Mouse (Mus musculus): ENCODE measurements around the gene Psip1. TPM values are rescaled to one million over a fixed set of nuclear protein-coding genes. Genes with fewer than 3 reads are reported as not detected.
"Not testable (repeated sequence)": the region's sequence is repeated elsewhere in the genome, so short reads cannot be mapped to it uniquely, and the experiment has no call there.

Psip1 gene
- total RNA-seq, 2 experiments from 2014 or later = 217 to 246 TPM

DNA sequence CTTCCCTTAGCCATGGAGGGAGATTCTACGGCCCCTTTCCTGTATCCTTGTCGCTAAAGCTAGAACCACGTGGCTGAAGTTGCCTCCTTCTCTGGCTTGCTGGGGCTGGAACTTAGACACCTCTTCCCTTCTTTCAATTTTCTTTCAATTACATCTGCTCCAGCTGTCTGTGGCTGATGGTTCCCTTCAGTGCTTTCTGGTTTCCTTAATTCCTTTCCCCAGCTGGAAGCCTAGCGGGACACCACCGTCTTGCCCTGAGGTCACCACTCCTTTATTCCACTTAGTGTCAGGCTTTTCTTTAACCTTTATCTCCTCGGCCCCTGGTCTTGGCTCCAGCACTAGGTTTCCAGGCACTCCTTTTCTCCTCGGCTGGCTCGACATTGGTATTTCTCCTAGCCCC lies 24.8 kb upstream of the Psip1 start:
- ATAC-seq (replicated peaks; ENCODE audit: low FRiP score, poor library complexity, severe bottlenecking) = no peak

DNA sequence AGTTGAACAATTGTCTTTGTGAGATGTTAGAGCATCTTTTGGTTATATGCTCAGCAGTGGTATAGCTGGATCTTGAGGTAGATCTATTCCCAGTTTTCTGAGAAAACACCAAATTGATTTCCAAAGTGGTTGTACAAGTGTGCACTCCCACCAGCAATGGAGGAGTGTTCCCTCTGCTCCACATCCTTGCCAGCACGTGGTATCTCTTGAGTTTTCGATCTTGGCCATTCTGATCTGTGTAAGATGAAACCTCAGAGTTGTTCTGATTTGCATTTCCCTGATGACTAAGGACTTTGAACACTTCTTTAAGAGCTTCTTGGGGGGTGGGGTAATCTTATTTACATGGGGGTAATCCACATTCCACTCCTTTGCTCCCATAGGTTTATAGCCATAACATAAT lies 23.3 kb upstream of the Psip1 start:
- no peak for ATAC-seq (replicated peaks; ENCODE audit: low FRiP score, poor library complexity, severe bottlenecking)

DNA sequence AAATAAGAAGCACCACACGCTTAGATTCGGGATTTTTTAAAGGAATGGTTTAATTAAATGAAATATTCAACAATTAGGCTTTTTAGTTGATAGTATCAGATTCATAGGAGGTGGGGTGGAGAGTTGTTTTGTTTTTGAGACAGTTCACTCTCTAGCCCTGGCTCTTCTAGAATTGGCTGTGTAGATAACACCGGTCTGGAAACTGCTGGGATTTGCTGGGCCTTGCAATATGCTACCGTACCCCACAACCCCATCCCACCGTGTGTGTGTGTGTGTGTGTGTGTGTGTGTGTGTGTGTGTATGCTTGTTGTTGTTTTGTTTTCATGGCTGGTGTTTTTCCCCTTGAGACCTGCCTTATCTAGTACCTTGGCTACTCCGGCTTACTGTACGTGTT lies 14.8 kb upstream of the Psip1 start:
- no peak for ATAC-seq (replicated peaks; ENCODE audit: low FRiP score, poor library complexity, severe bottlenecking)

DNA sequence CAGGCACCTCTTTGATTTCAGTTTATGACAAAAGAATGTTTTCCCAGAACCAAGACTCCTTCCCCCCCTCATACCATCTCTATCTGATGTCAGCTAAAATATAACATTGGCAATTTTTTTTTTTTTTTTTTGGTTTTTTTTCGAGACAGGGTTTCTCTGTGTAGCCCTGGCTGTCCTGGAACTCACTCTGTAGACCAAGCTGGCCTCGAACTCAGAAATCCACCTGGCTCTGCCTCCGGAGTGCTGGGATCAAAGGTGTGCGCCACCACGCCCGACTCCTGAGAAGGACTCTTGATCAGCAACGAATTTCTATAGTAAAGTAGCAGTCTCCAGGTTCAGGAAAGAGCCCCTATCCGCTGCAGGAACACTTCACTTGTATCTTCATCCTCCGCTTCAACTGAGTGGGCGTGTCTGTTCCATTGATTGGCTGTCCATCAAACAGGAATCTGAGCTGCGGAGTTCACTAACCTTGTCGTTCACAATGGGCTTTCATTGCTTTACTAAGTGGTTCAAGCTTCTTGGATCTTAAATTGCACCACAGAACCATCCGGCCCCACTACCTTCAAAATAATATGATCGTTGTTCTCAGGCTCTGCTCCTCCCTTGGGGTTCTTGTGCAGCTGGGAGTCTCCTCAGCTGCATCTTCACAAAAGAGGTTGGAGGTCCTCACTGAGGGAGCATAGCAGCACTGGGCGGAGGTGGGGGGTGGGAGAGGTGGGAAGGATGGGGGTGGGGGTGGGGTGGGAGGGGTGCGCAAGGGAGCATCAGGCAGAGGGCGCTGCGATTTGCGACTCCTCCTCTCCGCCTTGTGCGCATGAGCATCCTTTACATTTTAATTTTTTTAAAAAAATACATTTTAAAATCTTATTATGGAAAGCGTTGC lies 14.1 kb upstream of the Psip1 start:
- no peak for ATAC-seq (replicated peaks; ENCODE audit: low FRiP score, poor library complexity, severe bottlenecking)

DNA sequence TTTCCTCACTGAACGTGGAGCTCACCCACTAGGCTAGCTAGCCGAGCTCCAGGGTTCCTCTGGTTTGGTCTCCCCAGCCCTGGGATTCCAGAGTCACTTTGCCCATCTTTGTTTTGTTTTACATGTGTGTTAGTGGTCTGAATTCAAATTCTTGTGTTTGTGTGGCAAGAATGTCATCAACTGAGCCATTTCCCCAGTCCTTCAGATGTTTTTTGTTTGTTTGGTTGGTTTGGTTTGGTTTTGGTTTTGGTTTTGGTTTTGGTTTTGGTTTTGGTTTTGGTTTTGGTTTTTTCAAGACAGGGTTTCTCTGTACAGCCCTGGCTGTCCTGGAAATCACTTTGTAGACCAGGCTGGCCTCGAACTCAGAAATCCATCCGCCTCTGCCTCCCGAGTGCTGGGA lies 10.8 kb upstream of the Psip1 start:
- ATAC-seq (replicated peaks; ENCODE audit: low FRiP score, poor library complexity, severe bottlenecking) = not testable (repeated sequence)

DNA sequence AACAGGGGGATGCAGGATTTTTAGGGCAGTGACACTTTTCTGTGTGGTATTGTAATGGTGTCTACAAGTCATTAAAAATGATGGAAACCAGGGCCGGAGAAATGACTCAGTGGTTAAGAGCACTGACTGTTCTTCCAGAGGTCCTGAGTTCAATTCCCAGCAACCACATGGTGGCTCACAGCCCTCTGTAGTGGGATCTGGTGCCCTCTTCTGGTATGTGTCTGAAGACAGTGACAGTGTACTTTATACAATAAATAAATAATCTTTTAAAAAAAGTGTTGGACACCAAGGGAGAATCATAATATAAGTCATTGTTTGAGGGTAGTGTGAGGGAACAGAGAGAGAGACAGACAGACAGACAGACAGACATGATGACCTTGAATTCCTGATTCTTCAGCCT lies 6.9 kb upstream of the Psip1 start:
- ATAC-seq (replicated peaks; ENCODE audit: low FRiP score, poor library complexity, severe bottlenecking) = no peak

DNA sequence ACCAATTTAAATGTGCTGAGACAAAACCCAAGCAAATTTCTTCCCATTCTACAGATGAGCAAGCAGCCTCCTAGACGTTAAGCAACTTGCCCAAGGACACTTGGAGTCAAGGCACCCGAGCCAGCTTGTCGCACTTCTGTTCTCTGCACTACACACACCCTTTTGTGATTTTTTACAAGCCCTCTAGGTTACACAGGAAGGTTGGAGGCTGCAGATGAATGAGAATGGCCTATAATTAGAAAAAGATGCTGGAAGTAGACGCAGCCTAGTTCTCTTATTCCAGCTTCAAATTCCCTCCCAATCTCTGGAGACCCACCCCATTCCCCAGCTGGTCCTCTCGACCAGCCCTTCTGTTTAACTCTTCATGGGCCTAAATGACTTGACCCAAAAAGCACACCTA lies 2.9 kb upstream of the Psip1 start:
- ATAC-seq (replicated peaks; ENCODE audit: low FRiP score, poor library complexity, severe bottlenecking) = no peak

DNA sequence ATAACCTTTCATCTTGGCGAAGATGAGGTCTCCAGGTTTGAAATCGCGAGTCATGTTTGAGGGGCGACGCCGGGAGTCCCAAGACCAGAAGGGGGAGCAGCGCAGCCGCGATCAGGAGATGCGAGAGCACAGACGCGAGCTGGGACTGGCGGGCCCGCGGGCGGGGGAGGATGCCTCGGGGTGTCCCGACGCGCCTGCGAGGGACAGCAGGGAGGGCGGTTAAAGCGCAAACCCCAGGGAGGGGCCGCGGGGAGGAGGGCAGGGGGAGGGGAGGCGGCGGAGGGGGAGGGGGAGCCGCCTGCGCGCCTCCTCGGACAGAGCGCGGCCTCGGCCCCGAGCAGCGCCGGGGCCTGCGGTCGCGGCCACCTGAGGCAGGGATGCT lies 533 bp downstream of the Psip1 start:
- peak; percentile 88 for ATAC-seq (replicated peaks; ENCODE audit: low FRiP score, poor library complexity, severe bottlenecking)

DNA sequence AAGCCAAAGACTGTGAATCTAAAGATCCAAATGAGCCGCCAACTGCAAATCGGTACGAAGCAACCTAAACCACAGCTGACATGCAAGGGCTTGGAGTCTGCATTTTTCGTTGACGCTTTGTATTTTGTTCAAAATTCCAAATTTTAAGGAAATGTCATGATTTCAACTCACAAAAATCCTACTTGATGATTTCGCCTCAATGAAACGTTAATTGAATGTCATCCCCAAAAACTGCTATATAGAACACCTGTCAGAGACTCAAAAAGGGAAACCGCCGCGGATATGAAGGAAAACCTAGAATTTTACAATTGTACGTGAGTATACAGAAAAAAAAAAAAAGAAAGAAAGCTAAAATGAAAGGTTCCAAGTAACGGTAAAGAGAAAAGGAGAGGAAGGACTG lies 1.0 kb downstream of the Psip1 start:
- no peak for ATAC-seq (replicated peaks; ENCODE audit: low FRiP score, poor library complexity, severe bottlenecking)

DNA sequence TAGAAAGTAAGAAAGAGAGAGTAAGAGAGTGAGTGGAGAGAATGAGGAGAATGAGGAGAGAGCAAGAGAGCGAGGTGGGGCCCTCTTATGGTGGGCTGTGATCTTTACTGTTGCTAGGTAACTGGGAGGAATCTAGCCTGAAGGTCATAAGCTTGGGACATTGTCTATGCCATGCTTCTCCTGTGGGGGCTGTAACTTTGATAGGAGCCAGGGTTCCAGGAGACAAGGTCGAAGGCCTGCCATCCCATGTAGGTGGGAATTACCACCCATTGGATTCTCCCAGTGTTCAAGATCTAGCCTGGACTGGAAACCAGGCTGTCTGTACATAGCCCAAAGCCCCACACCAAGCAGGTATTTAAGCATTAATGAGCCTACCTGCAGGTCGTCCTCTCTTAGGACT lies 18.1 kb downstream of the Psip1 start:
- no peak for ATAC-seq (replicated peaks; ENCODE audit: low FRiP score, poor library complexity, severe bottlenecking)

DNA sequence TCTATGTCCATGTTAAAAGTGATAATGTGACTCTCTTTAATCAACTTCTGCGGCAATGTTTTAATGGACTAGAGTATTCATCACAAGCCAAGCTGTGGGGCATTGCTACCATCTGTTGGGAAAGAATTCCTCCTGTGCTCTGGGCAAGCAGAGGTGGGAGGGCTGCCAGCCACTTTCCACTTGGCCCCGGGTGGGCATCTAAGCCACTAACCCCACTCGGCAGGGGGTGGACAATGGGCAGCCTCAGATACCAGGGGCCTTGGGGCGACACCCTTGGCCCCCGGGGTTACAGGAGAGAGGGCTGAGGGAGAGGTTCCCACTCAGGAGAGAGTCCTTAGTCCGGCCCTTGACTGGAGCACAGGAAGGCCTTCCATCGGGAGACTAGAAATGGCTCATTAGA lies 18.6 kb downstream of the Psip1 start:
- no peak for ATAC-seq (replicated peaks; ENCODE audit: low FRiP score, poor library complexity, severe bottlenecking)

DNA sequence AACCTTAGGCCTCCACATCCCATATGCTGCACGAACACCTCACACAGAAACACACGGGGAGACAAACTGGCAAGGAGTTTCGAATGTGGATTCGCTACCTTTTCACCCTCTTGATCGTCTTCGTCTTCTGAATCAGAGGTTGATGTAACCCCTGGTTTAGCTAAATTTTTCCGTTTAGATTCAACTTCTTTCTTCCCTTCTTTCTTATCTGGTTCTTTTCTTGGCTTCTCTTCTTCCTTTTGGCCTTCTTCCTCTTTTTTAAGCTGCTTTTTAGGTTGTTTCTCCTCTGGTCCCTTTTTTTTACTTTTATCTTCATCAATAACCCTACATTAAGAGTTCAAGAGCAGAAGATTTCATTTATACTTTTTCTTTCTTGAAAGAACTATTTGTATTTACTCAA lies 21.4 kb downstream of the Psip1 start:
- no peak for ATAC-seq (replicated peaks; ENCODE audit: low FRiP score, poor library complexity, severe bottlenecking)

DNA sequence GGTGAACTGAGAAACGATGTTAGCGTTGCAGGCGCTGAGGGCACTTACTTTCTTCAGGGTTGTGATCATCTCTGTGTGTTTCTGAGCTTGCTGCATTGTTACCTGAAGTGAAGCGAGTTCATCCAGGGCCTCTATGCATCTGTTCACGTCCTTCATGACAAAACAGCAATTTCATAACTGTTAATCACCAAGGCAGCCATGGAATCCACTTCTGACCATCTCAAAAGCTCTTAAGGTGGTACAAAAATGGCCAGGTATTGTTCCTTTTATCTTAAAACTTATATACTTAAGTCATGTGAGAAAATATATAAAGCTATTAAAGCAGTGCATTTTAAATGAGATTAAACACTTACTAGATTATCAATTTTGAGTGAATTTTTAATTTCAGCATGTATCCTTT lies 26.2 kb downstream of the Psip1 start:
- ATAC-seq (replicated peaks; ENCODE audit: low FRiP score, poor library complexity, severe bottlenecking) = no peak

DNA sequence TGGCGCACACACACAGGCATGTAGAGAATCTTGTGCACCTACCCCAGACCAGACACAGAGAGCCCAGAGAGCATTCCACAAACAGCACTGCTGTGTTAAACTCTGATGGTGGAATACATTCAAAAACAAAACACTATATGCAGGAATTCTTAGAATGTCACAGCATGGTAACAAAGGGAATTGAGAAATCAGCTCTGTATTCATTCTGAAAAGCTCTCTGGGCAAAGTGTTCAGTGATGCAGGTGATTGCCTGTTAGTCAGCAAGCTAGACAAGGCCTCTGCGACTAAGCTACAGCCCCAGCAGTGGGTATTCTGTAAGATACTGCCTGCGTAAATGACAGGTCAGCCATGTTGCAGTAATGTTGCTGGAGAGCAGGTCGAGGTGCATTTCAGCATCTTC lies 35.5 kb downstream of the Psip1 start:
- no peak for ATAC-seq (replicated peaks; ENCODE audit: low FRiP score, poor library complexity, severe bottlenecking)

DNA sequence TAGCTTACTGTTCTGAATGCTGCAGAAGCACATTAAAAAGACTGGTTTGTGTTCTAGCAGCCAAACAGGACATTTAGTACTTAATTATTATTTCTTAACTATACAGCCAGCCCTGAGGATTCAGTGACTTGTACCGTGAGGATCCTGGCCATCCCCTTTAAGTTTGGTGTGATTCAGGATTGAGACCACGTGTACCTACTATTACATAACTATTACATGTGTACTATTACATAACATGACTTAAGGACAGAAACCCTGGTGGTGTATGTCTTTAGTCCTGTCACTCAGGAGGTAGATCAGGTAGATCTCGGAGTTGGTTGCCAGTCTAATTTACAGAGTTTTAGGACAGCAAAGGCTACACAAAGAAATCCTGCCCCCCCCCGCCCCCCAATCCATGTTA lies 45.2 kb downstream of the Psip1 start:
- ATAC-seq (replicated peaks; ENCODE audit: low FRiP score, poor library complexity, severe bottlenecking) = no peak

DNA sequence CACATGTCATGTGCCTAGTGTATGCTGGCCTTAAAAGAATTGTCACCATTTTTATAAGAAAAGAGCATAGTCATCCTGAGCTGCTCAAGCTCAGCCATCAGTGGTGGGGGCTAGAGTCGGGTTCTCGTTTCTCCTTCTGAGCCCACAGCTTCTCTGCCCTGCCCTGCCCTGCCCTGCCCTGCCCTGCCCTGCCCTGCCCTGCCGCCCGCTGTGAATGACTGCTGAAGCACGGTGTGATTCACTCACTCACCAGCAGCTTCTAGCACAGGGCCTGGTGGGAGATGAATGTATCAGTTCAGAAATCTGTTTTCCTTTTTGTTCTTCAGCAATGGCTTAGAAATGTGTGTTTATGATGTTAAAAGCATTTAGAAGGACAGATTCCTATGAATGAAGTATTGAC lies 47.2 kb downstream of the Psip1 start:
- ATAC-seq (replicated peaks; ENCODE audit: low FRiP score, poor library complexity, severe bottlenecking) = 0 out of 2 replicates have a peak, but pooled peaks have one; percentile 42

DNA sequence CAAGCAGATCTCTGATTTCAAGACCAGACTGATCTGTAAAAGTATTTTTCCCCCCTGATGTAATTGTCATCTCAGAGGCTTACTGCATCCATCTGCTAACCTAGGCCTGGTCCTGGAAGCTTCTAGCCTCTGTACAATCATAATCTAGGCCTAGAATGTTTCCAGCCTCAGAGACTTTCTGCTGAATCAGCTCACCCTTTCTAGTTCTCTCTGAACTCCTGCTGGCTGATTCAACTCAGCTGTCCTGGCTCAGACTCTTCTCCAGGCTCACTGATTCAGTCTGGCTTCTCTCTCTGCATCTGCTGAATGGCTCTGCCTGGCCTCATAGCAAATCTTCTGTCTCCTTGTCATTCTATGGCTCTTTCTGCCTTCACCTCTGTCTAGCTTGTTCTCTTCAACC lies 48.1 kb downstream of the Psip1 start:
- ATAC-seq (replicated peaks; ENCODE audit: low FRiP score, poor library complexity, severe bottlenecking) = no peak

DNA sequence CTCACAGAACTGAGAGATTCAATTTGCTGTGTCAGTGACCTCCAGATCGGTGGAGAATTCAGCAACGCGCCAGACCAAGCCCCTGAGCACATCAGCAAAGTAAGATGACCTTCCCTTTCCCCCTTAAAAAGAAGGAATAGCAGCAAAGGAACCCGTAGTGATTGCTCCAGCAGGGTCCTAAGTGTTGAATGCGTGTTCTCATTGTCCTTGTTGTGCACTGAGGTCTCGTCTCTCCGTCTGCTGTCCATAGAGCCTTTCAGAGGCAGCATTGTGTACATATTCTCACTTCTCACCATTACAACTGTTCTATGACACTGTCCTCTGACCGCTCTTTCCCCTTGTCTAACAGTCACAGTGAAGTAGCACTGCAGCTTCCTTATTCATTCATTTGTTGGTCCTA lies 49.9 kb downstream of the Psip1 start:
- ATAC-seq (replicated peaks; ENCODE audit: low FRiP score, poor library complexity, severe bottlenecking) = no peak

DNA sequence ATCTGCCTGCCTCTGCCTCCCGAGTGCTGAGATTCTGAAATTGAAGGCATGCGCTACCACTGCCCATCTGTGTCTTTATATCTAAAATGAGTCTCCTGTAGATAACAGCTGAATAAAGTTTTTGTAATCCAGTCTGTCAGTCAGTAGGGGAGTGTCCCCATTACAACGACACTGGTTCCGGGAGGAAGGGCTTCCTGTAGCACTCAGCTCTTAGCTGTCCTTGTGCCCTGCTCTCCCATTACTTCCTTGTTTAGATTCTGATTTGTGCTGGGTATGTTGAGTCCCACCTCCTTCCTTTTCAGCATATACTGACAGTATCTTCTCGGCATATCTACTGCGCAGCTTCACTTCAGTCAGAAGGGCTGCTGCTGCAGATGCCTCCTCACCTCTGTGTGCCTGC lies 53.4 kb downstream of the Psip1 start:
- no peak for ATAC-seq (replicated peaks; ENCODE audit: low FRiP score, poor library complexity, severe bottlenecking)

DNA sequence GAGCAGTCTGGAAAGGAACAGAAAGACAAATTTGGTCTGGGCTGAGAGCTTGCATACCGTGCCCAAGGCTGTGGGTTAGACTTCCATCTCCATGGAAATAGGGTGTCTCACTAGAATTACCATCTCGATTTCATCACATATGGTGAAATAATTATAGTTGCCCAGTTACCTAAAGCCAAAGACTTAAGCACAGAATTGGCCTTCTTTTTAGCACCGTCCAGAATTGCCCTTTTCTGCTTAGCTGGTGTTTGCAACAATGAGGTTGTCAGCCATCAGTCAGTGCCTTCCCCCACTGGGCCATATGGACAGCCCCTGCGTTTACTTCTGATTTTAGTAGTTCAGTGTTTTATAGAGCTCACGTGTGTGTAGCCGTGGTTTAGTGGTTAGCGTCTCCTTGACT lies 54.3 kb downstream of the Psip1 start:
- no peak for ATAC-seq (replicated peaks; ENCODE audit: low FRiP score, poor library complexity, severe bottlenecking)

DNA sequence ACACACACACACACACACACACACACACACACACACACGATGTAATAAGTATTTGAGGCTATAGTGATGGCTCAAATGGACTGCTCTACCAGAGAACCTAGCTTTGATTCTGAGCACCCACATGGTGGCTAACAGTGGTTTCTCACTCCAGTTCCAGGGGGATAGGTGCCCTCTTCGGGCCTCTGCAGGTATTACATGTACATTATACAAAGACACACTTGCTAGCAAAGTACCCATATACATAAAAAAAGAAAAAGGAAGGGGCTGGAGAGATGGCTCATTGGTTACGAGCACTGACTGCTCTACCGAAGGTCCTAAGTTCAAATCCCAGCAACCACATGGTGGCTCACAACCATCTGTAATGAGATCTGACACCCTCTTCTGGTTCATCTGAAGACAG lies 57.4 kb downstream of the Psip1 start:
- 0 out of 2 replicates have a peak, but pooled peaks have one; percentile 30 for ATAC-seq (replicated peaks; ENCODE audit: low FRiP score, poor library complexity, severe bottlenecking)

DNA sequence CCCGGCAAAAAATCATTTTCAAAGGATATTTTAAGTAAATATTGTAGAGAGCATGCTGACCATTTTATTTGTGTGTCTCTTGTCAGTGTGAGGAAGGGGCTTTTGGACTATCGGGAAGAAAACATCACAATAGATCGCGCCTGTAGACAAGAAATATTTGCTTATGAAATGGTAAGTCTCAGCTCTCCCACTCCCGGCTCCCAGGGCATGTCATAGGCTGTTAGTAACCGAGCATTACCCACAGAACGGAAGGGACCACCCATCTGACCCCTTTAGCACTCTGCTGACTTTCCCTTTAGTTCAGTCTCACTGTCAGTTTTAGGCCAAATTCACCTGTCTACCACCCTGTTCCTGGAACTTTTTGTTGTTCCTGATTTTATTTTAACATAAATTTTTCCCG lies 58.6 kb downstream of the Psip1 start:
- no peak for ATAC-seq (replicated peaks; ENCODE audit: low FRiP score, poor library complexity, severe bottlenecking)

Measured in erythroid progenitor cell, adult 5-6 weeks (primary cell).